Mouse (Mus musculus): ENCODE measurements around the gene Xrra1.

The Xrra1 gene

DNA sequence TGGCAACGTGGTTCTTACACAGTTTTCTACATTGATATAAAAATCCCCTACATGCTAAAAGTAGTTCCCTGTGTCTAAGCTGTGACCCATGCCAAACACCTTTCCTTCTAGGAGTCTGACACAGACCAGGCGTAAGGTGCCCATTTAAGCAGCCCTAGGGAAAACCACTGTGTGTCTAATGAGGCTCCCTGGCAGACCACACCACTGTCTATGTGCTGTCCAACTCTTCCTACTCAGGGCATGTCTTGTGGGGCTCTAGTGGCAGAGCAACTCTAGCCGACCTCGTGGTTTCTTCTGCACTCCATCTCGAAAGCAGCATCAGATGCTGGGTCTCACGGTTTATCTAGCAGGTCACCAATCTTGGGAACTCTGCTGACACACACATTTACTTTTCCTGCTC, 7.3 kb upstream of the Xrra1 start:
- no peak for DNase-seq

DNA sequence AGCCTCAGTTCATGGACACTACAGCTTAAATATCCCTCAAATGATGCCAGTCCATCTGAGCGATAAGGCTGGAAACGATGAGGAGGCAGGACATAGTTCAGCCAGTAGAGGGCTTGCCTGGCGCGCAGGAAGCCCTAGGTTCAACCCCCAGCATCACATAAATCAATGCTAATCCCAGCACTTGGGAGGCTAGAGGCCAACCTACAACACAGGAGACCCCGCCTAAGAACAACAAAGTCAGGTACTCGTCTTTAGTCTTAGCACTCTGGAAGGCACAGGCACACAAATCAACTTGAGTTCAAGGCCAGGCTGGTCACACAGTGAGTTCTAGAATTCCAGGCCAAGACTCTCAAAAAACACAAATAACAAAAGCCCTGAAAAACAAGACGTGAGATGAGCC, 5.6 kb upstream of the Xrra1 start:
- no peak for DNase-seq

DNA sequence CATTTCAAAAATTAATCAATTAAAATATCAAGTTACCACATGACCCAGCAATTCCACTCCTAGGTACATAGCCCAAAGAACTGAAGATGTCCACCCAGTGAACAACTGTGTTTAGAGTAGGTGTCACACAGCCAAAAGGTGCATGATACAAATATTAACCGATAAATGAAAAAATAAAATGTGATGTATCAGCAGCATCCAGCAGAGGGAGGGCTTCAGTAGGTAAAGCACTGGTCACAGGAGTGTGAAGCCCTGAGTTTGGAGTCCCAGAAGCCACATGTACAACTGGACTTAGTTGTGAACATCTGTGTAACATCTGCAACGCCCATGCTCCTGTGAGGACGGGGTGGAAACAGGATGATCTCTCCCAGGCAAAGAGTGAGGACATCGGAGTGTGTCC, 4.6 kb upstream of the Xrra1 start:
- no peak for DNase-seq

DNA sequence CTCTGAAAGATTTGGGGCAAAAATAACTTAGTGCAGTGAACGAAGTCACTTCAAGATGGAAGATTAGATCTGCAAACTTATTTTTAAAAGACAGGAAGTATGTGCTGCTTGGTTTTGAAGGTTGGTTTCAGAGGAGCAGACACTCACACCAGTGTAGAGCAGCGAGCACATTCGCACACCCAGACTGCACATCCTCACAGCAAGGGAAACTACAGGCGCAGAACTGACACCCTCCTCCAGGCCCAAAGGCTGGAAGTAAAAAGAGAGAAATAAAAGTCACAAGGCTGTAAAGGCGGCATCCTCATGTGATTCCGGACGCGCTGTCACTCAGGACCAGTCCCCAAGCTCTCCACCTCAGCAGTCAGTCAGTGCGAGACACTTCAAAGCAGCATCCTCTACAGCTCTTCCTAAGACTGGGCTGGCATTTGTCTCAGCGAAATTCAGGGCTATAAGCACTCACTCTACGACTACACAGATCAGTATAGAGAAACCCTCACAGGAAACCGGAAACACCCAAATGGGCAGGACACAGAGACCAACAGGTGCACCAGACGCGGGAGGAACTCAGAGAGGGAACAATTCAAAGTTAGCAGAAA, 2.6 kb upstream of the Xrra1 start:
- peak; percentile 18 to 21 for DNase-seq

DNA sequence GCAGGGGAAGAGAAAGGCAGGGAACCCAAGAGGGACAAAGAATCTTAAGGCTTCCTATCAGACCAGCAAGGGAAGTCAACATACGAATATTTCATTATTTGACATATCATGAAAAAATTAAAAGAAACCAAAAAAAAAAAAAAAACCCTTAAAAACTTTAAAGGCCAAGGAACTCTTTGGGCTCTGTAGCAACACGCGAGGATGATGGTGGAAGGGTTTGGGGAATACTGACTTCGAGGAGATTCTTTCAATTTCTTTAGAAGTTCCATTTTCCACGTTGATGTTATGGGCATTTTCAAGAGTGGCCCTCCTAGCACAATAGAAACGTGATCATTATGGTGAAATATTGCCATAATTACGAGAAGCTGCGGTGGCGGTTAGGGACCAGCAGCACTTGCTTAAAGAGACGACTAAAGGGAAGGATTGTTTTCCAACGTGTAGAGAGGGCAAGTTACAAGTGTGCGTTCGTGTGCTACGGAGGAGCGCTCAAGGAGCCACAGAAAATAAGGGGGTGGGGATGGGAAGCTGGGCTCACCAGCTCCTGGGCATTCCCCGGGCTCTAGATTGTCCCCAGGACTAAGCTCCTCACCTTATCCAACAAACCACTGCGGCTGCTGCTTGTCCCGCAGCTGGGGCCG, 622 bp upstream of the Xrra1 start:
- DNase-seq: no peak

DNA sequence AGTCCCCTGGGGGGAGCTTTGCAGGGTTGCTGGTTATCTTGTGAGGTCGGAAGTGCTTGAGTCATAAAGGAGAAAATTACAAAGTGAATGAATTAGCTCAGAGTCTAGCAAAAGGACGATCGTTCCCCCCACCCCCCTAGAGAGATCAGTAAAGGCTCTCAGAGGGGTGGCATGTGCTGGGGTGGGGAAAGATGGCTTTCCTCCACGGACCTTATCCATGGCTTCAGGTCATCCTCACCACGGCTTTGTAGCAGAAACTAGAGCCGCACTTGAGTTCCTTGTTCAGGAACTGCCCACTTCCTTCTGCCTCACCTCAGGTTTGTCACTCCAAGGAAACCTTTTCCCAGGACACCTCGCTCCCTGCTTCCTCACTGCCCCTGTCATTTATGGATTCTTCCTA, 4.4 kb downstream of the Xrra1 start, which contains the start of gene Spcs2:
TSS of gene Spcs2 (minus strand) at position 101 of the 400 bp plus-strand sequence.
- no peak for DNase-seq

DNA sequence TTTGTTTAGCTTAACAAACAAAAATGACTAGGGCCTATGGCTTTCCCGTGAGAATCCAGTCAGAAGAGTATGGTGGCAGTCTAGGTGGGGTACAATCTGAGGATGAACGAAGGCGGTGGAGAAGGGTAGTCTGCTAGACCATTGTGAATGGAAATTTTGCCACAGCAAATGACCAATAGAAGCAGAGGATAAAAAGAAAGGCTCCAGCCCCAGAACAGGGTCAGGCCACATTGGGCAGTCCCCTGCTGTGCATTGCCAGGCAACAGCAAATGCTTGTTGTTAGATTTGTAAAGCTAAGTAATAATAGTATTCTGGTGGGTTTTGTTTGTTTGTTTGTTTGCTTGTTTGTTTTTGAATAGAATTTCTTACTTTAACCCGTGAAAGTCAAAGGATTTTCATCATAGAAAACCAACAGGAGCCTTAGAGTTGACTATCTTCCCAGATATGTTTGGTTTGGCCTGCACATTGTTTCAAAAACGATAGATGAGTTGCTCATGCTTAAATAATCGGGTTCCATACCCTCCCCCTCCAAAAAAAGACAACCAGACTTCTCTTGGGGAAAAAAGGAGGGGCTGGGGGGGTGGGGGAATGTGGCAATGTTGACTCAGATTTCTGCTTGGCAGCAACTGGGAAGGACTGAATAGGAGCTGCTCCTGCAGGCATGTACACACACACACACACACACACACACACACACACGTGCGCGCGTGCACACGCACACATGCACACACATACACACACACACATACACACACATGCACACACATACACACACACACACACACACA, 5.5 kb downstream of the Xrra1 start:
- DNase-seq: no peak

DNA sequence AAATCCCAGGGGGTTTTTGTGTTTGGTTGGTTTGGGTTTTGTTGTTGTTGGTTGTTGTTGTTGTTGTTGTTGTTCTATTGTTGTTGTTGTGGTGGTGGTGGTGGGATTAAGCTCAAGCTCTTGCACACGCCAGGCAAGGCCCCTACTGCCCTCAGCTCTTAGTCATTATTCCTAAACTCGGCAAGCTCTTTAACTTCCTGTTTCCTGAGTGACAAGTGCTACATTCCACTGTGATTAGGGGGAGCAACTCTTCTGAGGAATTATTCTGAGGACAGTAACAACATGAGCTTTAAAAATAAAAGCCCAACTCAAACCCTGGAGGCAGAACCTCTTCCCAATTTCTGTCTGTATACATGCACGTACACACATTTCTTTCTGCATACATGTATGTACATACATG, 6.3 kb downstream of the Xrra1 start:
- DNase-seq: no peak

DNA sequence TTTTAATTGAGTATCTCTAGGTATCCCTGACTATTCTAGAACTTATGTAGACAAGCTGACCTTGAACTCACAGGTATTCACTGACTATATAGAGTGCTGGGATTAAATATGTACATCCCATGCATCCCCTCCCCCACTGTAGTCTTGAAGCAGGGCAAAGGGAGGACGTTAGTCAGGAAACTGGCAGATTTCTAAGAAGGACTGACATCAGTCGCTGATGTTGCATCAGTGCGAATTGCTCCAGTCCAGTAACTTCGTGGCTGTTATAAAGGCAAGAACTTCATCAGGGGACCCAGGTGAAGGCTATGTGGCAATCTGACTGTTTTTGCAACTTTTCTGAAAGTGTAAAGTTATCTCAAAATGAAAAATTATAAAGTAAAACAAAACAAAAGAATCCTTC, 10.4 kb downstream of the Xrra1 start:
- no peak for DNase-seq

DNA sequence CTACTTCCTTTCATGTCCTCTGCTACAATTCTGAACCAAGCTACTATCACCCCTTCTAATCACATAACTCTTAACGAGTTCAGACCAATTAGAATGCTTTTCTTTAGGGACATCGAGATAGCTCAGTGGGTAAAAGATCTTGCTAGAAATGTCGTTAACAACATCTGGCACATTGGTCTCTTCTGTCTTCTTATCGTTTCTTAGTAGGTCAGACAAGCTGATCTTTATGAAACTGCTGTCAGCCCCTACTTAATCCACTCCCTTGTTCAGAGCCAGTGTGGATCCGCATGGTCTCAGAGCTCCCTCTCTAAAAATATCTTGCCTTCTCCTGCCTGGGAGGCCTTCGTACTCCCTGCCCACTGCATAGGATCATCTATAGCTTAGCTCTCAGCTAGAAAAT, 15.0 kb downstream of the Xrra1 start:
- no peak for DNase-seq

DNA sequence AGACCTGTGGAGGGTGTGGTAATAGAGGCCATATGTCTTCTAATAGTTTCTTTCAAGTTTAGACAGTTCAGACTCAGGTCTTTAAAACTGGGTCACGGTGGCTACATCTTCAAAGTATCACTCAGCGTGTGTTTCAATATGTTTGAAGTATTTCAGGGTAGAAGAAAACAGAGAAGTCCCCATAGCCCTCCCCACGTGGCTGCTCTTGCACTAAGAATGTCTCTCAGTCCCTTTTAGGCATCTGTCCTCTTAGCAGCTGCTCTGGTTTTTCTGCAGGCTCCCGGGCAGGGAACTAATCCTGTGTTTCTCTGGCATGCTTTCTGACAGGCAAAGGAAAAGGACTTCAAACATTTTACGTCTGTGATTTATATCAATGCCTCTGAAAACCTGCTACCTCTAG, 17.0 kb downstream of the Xrra1 start:
- no peak for DNase-seq

DNA sequence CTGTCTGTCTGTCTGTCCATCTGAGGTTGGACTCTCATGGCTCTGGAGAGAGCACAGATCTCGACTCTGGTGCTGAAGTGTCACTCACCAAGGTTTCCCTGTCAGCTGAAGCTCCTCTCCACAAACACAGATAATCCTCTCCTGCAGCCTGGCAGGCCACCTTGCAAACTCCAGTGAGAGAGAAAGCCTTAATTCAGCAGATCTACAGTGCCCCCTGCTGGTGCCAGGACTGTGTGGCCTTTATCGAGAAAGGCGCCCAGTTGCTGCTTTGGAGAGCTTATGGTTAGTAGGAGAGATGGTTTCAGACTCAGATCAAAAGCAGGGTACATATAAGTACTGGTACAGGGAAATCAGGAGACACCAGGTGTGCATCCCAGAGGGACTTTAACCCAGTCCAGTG, 17.4 kb downstream of the Xrra1 start:
- DNase-seq: peak; percentile 84

DNA sequence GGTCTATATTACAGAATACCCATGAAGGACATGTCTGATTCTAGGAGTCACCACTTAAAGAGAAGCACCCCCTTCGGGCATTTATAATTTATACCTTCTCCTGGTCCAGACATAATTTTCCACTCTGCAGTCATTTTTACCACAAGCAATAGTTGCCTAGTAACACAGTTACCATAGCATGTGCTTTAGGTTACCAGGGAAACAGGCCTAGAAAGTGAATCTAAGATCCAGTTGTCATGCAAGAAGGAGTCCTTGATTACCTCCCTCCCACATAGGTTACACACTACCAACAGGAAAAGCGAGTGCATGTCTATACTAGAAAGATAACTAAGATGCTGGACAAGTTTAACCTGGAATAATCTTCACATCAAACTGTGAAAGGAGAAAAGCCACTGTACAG, 19.3 kb downstream of the Xrra1 start:
- no peak for DNase-seq

DNA sequence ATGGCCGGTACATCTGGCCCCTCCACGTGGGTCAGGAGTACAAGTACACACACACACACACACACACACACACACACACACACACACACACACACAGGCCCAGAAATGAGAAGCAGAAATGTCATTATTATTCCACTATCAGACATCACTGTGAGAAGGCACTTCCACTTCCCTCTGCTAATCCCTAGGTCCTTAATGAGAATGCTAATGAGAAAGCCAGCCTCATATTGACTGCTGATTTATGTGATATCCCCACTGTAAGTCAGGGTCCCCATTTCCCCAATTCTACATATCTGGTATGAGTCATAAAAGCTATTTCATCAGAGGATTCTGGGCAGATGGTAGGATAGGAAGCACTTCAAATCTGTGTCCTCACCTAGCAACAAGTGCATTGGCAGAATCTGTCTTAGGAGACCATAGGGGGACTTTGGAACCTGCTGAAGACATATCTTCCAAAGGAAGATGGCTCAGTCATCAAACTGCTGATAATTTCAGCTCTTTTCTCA, 28.4 kb downstream of the Xrra1 start:
- DNase-seq: no peak

DNA sequence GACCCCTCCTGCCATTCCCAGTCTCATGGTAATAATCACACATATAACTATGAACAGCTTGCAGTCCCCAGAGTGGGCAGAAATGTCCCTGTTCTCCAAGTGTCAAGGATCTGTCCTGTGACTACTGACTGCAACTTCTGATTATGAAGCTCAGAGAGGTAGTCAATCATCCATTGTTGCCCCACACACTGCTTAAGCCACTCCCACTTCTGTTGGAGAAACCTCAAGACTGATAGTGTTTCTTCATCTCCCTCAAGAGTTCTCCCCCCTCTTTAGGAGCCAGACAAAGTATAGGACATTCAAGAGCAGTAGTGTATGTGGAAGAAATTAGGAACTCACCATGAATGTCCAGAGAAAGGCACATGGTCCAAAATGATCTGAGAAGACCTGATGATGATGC, 28.8 kb downstream of the Xrra1 start:
- DNase-seq: no peak

DNA sequence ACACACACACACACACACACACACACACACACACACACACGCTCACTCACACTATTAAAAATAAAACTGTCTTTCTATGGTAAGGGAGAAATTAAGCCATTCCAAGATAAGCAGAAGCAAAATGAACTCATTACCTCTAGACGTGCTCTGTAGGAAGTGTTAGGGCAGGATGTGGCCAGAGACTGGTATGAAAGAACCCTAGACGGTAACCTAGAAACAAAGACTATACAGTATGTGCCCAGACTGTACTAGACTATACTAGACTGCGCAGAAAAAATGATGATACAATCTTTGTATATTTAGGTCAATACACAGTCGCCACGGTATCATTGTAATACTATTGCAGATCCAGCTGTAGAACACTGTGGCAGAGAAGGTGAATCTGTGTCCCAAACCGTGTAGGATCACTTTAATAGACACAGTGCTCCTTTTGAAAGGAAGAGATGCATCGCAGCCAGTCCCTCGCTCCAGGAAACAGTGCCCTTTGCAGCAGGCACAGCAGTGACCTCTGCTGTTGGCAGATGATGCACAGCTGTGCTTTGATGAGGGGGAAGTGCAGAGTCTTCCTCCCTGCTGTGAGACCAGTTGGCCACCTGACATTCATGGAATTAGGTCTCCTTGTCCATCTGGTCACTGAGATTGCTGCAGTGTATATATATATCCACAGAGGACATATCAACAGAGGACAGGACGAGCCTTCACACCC, 30.4 kb downstream of the Xrra1 start:
- DNase-seq: no peak

DNA sequence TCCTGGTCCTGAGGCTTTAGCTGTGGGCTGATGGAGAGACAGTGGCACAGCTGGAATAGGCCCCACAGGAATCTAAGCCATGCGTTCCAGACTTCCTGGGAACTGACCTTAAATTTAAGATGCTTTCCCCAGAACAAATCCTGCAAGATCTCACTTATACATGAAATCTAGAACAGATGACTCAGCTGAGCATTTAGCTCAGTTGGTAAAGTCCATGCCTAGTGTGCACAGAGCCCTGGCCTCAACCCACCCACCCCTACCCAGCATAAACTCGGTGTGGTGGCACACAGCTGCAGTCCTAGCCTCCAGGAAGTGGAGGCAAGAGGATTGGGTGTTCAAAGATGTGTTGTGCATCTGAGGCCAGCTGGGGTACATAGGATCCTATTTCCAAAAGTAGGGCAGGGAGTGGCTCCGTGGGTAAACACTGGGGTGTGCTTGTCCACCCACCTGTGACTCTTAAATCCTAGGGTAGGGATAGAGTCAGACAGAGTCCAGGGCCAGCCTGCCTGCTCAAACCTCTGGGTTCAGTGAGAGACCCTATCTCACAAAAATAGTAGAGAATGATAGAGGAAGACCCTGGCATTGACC, 31.3 kb downstream of the Xrra1 start:
- DNase-seq: no peak

DNA sequence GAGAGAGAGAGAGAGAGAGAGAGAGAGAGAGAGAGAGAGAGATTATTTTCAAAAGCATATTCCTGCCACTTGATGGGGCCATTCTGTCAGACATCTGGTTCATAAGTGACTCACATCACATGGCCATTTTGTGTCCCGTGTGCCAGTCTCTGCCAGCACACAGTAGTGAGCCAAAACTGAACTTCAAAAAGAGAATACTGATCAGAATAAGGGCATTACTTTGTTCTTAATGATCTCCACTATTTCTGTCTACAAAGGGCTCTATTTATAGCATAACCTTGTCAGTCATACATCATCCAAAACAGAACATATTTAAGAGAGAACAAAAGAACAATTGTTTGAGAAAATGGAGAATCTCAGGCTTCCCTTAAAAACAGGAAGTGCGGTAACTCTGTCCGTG, 32.6 kb downstream of the Xrra1 start:
- no peak for DNase-seq

DNA sequence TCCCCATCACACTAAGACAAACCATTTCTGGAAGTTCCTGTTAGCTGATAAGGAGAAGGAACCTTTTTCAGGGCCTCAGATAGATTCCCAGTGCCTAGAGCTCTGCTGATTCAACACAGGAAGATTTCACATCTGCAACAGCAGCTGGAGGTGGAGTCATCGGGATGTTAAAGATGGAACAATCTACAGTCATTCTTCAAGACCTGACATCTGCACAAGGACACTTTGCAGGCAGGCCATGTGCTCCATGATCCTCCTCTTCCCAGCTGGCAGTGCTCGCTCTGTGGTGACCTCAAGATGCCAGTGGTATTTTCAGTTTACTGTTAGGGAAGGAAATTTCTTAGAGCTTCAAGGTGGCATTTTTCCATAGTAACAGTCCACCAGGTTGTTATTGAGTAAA, 33.4 kb downstream of the Xrra1 start:
- no peak for DNase-seq

DNA sequence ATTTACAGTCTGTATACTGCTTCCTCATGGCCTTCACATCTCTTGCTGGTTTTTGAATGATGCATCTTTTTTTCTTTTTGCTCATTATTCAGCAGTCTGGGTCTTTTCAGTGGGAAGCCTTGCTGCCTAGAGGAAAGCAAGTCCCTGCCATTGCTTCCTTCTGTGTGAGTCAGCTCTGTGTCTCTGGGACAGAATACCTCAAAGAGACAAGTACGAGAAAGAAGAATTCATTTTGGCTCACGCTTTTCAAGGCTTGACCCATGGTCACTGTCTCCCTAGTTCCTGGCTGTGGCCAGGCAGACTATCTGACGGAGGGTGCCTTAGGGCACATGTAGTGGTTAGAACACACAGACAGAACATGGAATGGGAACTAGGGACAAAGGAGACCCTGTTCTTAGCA, 35.1 kb downstream of the Xrra1 start:
- DNase-seq: no peak

DNA sequence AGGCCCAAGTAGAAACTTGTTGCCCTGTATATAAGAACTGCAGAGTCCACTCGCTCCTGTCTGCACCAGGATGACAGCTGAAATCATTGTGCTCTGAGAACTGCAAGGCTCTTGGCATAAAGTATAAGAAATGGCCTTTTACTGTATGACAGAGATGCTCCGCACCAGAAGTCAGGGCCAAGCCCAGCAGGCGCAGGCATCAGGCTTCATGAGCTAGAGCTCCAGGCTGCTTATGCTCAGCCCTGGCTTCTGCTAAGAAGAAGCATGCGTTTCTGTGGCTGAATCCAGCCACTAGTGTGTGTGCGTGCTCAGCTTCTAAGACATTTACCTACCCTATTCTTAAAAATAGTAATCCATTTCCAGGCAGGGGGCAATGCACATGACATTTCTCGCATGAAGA, 35.6 kb downstream of the Xrra1 start:
- DNase-seq: no peak

DNA sequence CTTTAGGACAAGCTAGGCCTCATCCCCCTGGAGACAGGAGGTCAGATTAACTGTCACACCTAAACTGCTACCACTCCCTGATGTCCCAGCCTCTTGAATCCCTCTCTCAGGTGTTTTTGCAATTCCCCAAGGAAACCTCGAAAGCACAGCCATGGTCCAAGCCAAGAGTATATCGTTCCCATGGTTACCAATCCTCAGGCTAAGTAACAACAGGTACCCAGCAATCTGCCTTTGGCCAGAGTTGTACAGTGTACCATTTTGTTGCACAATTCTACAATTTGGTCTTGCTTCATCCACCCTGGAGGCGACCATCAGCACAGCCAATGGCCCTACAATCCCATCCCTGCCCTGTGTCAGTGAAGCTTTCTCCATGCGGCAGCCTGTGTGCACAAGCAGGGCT, 38.0 kb downstream of the Xrra1 start:
- DNase-seq: no peak

DNA sequence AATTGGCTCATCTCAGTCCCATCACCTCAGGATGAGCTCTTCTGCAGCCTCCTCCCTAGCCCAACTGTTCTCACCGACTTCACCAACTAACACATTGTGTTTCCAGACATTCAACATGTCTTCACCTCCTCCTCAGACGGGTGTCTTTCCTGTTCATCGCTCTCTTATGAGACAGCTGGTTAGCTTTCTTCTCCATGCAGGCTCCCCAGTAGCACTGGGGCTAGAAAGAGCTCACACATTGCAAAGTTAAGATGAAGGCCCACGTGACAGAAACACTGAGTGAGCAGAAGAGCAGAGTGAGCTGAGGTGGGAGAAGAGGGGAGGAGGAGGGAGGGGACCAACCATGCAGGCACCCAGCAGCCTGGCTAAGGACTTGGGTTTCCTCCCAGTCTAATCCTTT, 43.3 kb downstream of the Xrra1 start:
- no peak for DNase-seq

All from B cell, adult 2 months (primary cell).